Mouse (Mus musculus): ENCODE data around the gene Gm815.

Gene Gm815

GRCm38 (mm10) chr19:26877180-26877775, 8.4 kb upstream of the Gm815 start:
- in situ Hi-C loops (cut with MseI, MboI), result no loop called here

DNA sequence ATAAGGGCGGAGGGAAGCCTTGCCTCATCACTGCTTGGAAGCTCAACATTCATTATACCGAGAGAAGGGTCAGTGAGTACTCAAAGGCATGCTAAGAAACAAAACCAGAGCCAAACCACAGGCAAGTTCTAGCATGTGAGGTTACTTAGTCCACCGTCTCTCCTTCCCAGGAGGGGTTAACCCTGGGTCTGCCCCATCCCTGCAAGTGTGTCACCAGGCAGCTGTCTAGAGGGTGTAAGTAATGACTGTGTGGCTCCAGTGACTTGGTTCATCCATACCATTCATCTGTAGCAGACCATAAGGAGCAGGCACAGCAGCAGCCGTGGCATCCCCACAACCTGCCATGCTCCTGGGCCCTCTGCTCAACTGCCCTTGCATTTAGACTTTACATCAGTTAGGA, 5.8 kb upstream of the Gm815 start:
- in situ Hi-C loops (cut with MseI, MboI), result no loop called here

- in situ Hi-C loops (cut with MseI, MboI), result no loop called here
Measured at GRCm38 (mm10) chr19:26881866-26882427, 3.7 kb upstream of the Gm815 start.

- in situ Hi-C loops (cut with MseI, MboI), result no loop called here
Measured at GRCm38 (mm10) chr19:26888171-26888570, 2.5 kb downstream of the Gm815 start.

- in situ Hi-C loops (cut with MseI, MboI), result no loop called here
Measured at GRCm38 (mm10) chr19:26891306-26891964, 5.8 kb downstream of the Gm815 start.

GRCm38 (mm10) chr19:26892861-26893260, 7.2 kb downstream of the Gm815 start:
- in situ Hi-C loops (cut with MseI, MboI), result no loop called here

DNA sequence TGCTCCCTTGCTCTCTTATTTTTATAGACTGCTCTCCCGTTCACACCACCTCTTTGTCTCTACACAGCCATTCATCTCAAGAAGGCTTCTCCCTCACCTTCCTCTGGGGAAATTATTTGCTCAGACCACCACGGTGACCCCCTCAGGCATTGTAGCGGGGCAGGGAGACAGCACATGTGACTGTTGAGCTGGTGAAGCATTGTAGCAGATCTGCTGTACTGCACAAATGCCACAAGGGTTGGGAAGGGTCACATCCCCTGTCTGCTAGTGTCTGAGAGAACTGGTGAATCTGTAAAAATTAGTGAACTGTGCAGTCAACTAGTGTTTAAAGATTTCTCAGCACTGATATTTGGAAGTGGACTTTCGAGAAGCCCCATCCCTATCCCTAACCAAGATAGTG, 16.5 kb downstream of the Gm815 start:
- in situ Hi-C loops (cut with MseI, MboI), result no loop called here

GRCm38 (mm10) chr19:26914245-26914644, 28.6 kb downstream of the Gm815 start:
- in situ Hi-C loops (cut with MseI, MboI), result no loop called here

GRCm38 (mm10) chr19:26920816-26921215, 35.1 kb downstream of the Gm815 start:
- in situ Hi-C loops (cut with MseI, MboI), result no loop called here

GRCm38 (mm10) chr19:26930295-26931283, 44.9 kb downstream of the Gm815 start:
- in situ Hi-C loops (cut with MseI, MboI), result no loop called here

GRCm38 (mm10) chr19:26934186-26934585, 48.5 kb downstream of the Gm815 start:
- in situ Hi-C loops (cut with MseI, MboI), result no loop called here

Measured in mouse trophoblast stem cell (cell line).